Mouse (Mus musculus) thymus, postnatal 0 days (tissue): ENCODE data around the gene Thoc6. TPM values are rescaled to one million over a fixed set of nuclear protein-coding genes. Genes with fewer than 3 reads are reported as not detected.

Experiments used
- DNase-seq: peaks from one replicate; pipeline ENCODE4 v3.0.0-alpha.2; 2015; ENCODE audit warnings: low spot score
- polyA plus RNA-seq: library from polyadenylated mRNA; unstranded; fragments of >200 nt; fragmentation: Nextera tagmentation; extraction: Ambion mirVana; gene quantifications from 2 replicates; pipeline ENCODE4 v1.2.1, GENCODE M21; 2015

Thoc6 gene
- polyA plus RNA-seq, 1 experiment from 2014 or later, result 47.3 TPM

GRCm38 (mm10) chr17:23677236-23677679 lies 3.6 kb upstream of the Thoc6 start, which contains the start of gene Tnfrsf12a:
Tnfrsf12a (minus strand) TSS chr17:23677468.
- DNase-seq, result peak; percentile 91

- DNase-seq, result peak; percentile 23
Observed at GRCm38 (mm10) chr17:23676473-23677031, 2.9 kb upstream of the Thoc6 start.

- DNase-seq, result no peak
Observed at GRCm38 (mm10) chr17:23675564-23676281, 2.0 kb upstream of the Thoc6 start.

GRCm38 (mm10) chr17:23675127-23675526 lies 1.4 kb upstream of the Thoc6 start:
- DNase-seq, result no peak

- DNase-seq, result no peak
Observed at GRCm38 (mm10) chr17:23674271-23674952, 730 bp upstream of the Thoc6 start.

- no peak for DNase-seq
Observed at GRCm38 (mm10) chr17:23672761-23673160, 921 bp downstream of the Thoc6 start.

- DNase-seq, result no peak
Observed at GRCm38 (mm10) chr17:23671519-23671918, 2.2 kb downstream of the Thoc6 start.

GRCm38 (mm10) chr17:23670516-23671074 lies 3.1 kb downstream of the Thoc6 start:
- no peak for DNase-seq

GRCm38 (mm10) chr17:23665511-23665910 lies 8.2 kb downstream of the Thoc6 start:
- no peak for DNase-seq

GRCm38 (mm10) chr17:23664556-23665021 lies 9.1 kb downstream of the Thoc6 start:
- peak; percentile 71 for DNase-seq

- DNase-seq, result peak; percentile 30
Observed at GRCm38 (mm10) chr17:23661526-23661925, 12.2 kb downstream of the Thoc6 start.

GRCm38 (mm10) chr17:23660876-23661200 lies 12.8 kb downstream of the Thoc6 start:
- DNase-seq, result no peak

- peak; percentile 26 for DNase-seq
Observed at GRCm38 (mm10) chr17:23660117-23660875, 13.4 kb downstream of the Thoc6 start, which contains the start of gene Bicdl2. Bicdl2 (plus strand) TSS chr17:23660506.

- no peak for DNase-seq
Observed at GRCm38 (mm10) chr17:23658450-23658849, 15.2 kb downstream of the Thoc6 start.

GRCm38 (mm10) chr17:23654410-23654809 lies 19.3 kb downstream of the Thoc6 start:
- no peak for DNase-seq

GRCm38 (mm10) chr17:23654001-23654400 lies 19.7 kb downstream of the Thoc6 start:
- DNase-seq, result no peak

- DNase-seq, result no peak
Observed at GRCm38 (mm10) chr17:23653324-23653723, 20.4 kb downstream of the Thoc6 start.

GRCm38 (mm10) chr17:23651363-23651762 lies 22.3 kb downstream of the Thoc6 start:
- no peak for DNase-seq

- DNase-seq, result no peak
Observed at GRCm38 (mm10) chr17:23645894-23646293, 27.8 kb downstream of the Thoc6 start.

GRCm38 (mm10) chr17:23644613-23645495 lies 28.8 kb downstream of the Thoc6 start, which contains the start of gene Mmp25:
Mmp25 (minus strand) TSS chr17:23645277.
- no peak for DNase-seq
